Mouse (Mus musculus) liver, embryonic 14.5 days (tissue): Measurements from ENCODE around the gene Sypl2. TPM values are rescaled to one million over a fixed set of nuclear protein-coding genes. Genes with fewer than 3 reads are reported as not detected.

Experiments used
- ATAC-seq: fragments of 200-750 bp; cut with Nextera tagmentation; 2 replicates; pipeline ENCODE4 v1.8.0; 2017; ENCODE audit warnings: moderate number of reproducible peaks, mild to moderate bottlenecking, moderate library complexity; ENCODE audit not compliant: insufficient read depth
- DNase-seq, 3 experiments: peaks; one replicate each; pipeline ENCODE4 v3.0.0-alpha.2; 2012 to 2013; ENCODE audit warnings: low read depth in 3 of 3, low spot score in 3 of 3
- H3K27ac ChIP-seq: fragments of 300-500 bp; sonication (generic); 2 replicates; pipeline ENCODE4 v1.5.1; 2014; ENCODE audit warnings: moderate library complexity, mild to moderate bottlenecking, control low read depth, inconsistent platforms
- H3K27me3 ChIP-seq: fragments of 300-500 bp; sonication (generic); 2 replicates; pipeline ENCODE4 v1.6.1; 2014; ENCODE audit warnings: mild to moderate bottlenecking, low read length, moderate library complexity; ENCODE audit not compliant: control insufficient read depth, insufficient read depth
- H3K36me3 ChIP-seq: fragments of 300-500 bp; sonication (generic); replicated peaks from 2 replicates; pipeline ENCODE4 v1.6.1; 2014; ENCODE audit warnings: low read depth; ENCODE audit not compliant: control insufficient read depth, insufficient read depth
- H3K4me1 ChIP-seq, 2 experiments: fragments of 200-500 bp in 1 of 2; fragments of 300-500 bp in 1 of 2; sonication (generic) in 1 of 2; replicated peaks; 2 replicates each; pipeline ENCODE4 v1.6.1; 2012 to 2014; ENCODE audit warnings: antibody characterized with exemption in 1 of 2, inconsistent platforms in 1 of 2, low read length in 1 of 2; ENCODE audit not compliant: control insufficient read depth in 2 of 2, insufficient read depth in 2 of 2
- H3K4me2 ChIP-seq: fragments of 300-500 bp; sonication (generic); 2 replicates; pipeline ENCODE4 v1.6.1; 2014; ENCODE audit warnings: low read depth, mild to moderate bottlenecking, control low read depth, moderate library complexity
- H3K4me3 ChIP-seq, 2 experiments: fragments of 200-500 bp in 1 of 2; fragments of 300-500 bp in 1 of 2; sonication (generic) in 1 of 2; 2 replicates each; pipeline ENCODE4 v1.5.1; 2012 to 2014; ENCODE audit warnings: low read depth in 2 of 2, low read length in 2 of 2, mild to moderate bottlenecking in 2 of 2, control low read depth in 1 of 2, inconsistent platforms in 1 of 2, moderate library complexity in 1 of 2; ENCODE audit not compliant: insufficient read depth in 1 of 2
- H3K9ac ChIP-seq: fragments of 300-500 bp; sonication (generic); replicated peaks from 2 replicates; pipeline ENCODE4 v1.6.1; 2014; ENCODE audit warnings: mild to moderate bottlenecking, control low read depth, moderate library complexity
- H3K9me3 ChIP-seq: fragments of 300-500 bp; sonication (generic); 2 replicates; pipeline ENCODE4 v1.6.1; 2016; ENCODE audit warnings: low read length, mixed read lengths; ENCODE audit not compliant: control insufficient read depth
- CTCF ChIP-seq: IDR thresholded peaks from 2 replicates; pipeline ENCODE4 v1.5.1; 2016; ENCODE audit warnings: antibody characterized with exemption, low read depth, control low read depth
- EP300 ChIP-seq: IDR thresholded peaks from 2 replicates; pipeline ENCODE4 v1.6.1; 2016; ENCODE audit warnings: antibody characterized with exemption, low read depth
- WGBS: fragments of 180-500 bp; shearing (Covaris S2); extraction: QIAGEN DNeasy Blood & Tissue Kit; methylation state at CpG from one replicate; pipeline ENCODE4 v1.1.7; 2014; ENCODE audit not compliant: insufficient replicate concordance; 5-methylcytosine and 5-hydroxymethylcytosine counted together
- polyA plus RNA-seq, 2 experiments: library from polyadenylated mRNA; depleted of rRNA in 1 of 2; stranded (reverse) in 1 of 2; unstranded in 1 of 2; fragments of >200 nt; fragmentation: Nextera tagmentation in 1 of 2; extraction: Ambion mirVana in 1 of 2; gene quantifications; 2 replicates each; pipeline versions ENCODE4 v1.2.1 to v1.2.3; 2012 to 2014

Gene Sypl2
- polyA plus RNA-seq, 2 experiments, result 0.02 TPM; not detected in 1

GRCm38 (mm10) chr3:108186098-108187047, 40.1 kb downstream of the Sypl2 start, which contains the start of gene Amigo1:
Amigo1 (plus strand) TSS chr3:108186335.
- Histone ChIP-seq H3K4me3 (peak within 1 kb of the TSS; percentile 58 to 70), H3K4me2 (peak within 1 kb of the TSS; percentile 84), H3K4me1 (peaks cover 0 to 2% of the 10 kb centered on the region in 2 experiments; a peak in 1 of 4 replicates), H3K36me3 (no peaks in the 10 kb centered on the region), H3K27ac (no peak within 1 kb of the TSS), H3K9me3 (no peaks in the 10 kb centered on the region), H3K27me3 (peaks cover 34% of the 10 kb centered on the region), H3K9ac (peak within 1 kb of the TSS; percentile 20; the same call in 1 of the 2 replicates)
- 2% methylated on average over 89 of the region's 100 CpGs for WGBS
- peak; percentile 55 for ATAC-seq
- no peak for DNase-seq
- no peak for TF ChIP-seq CTCF

DNA sequence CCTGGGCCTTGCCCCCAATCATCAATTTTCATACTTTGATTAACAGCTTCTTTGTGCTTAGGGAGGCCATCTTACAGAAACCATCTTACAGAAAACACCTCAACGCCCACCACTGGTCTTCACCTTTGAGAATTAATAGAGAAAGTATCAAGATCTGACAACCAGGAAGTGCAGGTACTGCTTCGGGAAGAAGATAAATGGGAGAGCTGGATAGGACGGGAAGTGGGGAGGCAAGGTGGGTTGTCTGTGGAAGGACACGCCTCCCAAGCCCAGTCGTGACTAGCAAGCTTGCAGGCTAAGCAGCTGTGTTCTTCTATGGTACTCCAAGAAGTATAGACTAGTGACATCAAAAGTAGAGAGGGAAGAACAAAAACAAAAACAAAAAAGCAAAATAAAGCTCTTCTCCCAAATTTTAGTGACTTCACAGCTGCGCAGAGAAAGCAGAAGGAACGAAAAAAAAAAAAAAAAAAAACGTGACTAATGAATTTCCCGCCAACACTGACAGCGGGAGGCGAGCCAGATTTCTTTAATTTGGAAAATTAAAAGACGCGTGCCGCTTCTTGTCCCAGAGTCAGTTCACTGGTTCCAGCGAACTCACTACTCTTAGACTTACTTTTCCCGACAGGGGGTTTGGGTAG, 40.9 kb downstream of the Sypl2 start:
- Histone ChIP-seq H3K4me1 (peaks cover 0 to 2% of the 10 kb centered on the region in 2 experiments; a peak in 1 of 4 replicates), H3K27me3 (peaks cover 34% of the 10 kb centered on the region), H3K36me3 (no peaks in the 10 kb centered on the region), H3K9ac (no peak overlapping the region), H3K4me2 (peak overlapping the region; percentile 84), H3K9me3 (no peaks in the 10 kb centered on the region), H3K4me3 (peak overlapping the region; percentile 58 to 70), H3K27ac (no peak overlapping the region)
- TF ChIP-seq EP300, result no peak
- no peak for TF ChIP-seq CTCF
- ATAC-seq (no peak), DNase-seq (no peak)
- 4% methylated on average over 16 of the region's 16 CpGs for WGBS

DNA sequence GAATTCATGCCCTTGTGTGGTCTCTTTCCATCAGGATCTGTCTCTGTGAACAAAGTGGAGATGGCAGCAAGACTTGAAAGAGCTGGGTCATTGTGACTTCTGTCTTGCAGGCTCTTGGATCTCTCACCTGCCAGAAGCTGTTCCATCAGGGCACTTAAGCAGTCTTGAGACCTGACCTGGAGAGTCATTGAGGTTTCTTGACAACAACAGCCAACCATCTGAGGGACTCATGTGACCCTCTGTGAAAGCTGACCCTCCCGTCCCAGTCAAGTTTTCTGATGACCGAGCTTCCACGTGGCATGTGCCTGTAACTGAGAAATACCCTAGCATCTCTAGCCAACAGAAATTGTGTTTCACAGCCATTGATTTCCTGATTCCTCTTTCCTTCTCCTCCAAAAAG, 41.7 kb downstream of the Sypl2 start:
- 60% methylated on average over 3 of the region's 3 CpGs for WGBS
- H3K4me3 ChIP-seq, result no peak overlapping the region
- H3K27me3 ChIP-seq, result peaks cover 34% of the 10 kb centered on the region
- no peak for TF ChIP-seq CTCF
- TF ChIP-seq EP300, result no peak
- H3K9me3 ChIP-seq, result no peaks in the 10 kb centered on the region
- ATAC-seq, result no peak
- H3K4me2 ChIP-seq, result no peak overlapping the region
- no peak for DNase-seq
- H3K36me3 ChIP-seq, result no peaks in the 10 kb centered on the region
- H3K4me1 ChIP-seq, result peaks cover 0 to 2% of the 10 kb centered on the region in 2 experiments; a peak in 1 of 4 replicates
- H3K9ac ChIP-seq, result no peak overlapping the region
- H3K27ac ChIP-seq, result no peak overlapping the region

GRCm38 (mm10) chr3:108180514-108180913, 45.9 kb downstream of the Sypl2 start:
- H3K4me2 ChIP-seq, result no peak overlapping the region
- no peak overlapping the region for H3K27ac ChIP-seq
- ATAC-seq (no peak), DNase-seq (no peak)
- no peaks in the 10 kb centered on the region for H3K36me3 ChIP-seq
- peaks cover 7% of the 10 kb centered on the region for H3K27me3 ChIP-seq
- H3K4me3 ChIP-seq, result no peak overlapping the region
- H3K9me3 ChIP-seq, result no peaks in the 10 kb centered on the region
- 21% methylated on average over 2 of the region's 2 CpGs for WGBS
- H3K4me1 ChIP-seq, result peaks cover 0 to 1% of the 10 kb centered on the region in 2 experiments; a peak in 1 of 4 replicates
- TF ChIP-seq CTCF (no peak), EP300 (no peak)
- H3K9ac ChIP-seq, result no peak overlapping the region
